Mouse (Mus musculus) cortical plate, adult 2 months (tissue): ENCODE measurements at regions not wholly inside any gene's neighbourhood (a gene's known extent, or its start where the extent isn't known, plus 50 kb on each side); places are given as distances from the start of the nearest gene placed in this dataset.

Experiments used
- CTCF ChIP-seq: fragments of 200-500 bp; IDR thresholded peaks from 2 replicates; pipeline ENCODE4 v1.5.1; 2011; ENCODE audit warnings: mild to moderate bottlenecking, control low read depth, low read length; ENCODE audit not compliant: insufficient read depth; ENCODE audit errors: extremely low read depth
- POLR2A ChIP-seq: fragments of 200-500 bp; IDR thresholded peaks from 2 replicates; pipeline ENCODE4 v1.6.1; 2011; ENCODE audit warnings: mild to moderate bottlenecking, low read length, control low read depth; ENCODE audit not compliant: insufficient read depth; ENCODE audit errors: extremely low read depth

DNA sequence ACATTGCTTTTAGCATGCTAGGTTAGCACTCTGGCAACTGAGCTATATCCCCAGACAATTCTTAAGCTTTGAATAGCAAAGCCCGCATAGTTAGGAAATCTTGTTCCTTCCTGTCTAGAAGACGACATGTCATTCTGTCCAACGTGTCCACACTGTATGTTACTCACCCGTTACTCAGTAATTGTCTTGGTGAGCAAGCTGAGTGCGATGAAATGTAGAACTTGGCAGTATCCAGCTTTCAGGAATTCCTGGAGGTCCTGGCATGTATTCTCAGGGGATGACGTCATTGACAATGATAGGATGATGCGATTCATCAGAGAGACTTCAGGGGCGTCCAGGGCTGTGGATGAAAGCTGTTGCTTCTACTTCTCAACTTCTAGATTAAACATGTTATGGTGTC lies 160.8 kb upstream of the Tab2 start:
- no peak for TF ChIP-seq CTCF
- TF ChIP-seq POLR2A, result no peak
